Mouse (Mus musculus) testis, postnatal 14 days (tissue): ENCODE data around the gene Ip6k3.
A peak's percentile ranks its signal among the peaks of the same experiment; 100 is the strongest.

Experiments
- DNase-seq: peaks from one replicate; pipeline ENCODE4 v3.0.0; 2021; ENCODE audit warnings: low spot score

Gene Ip6k3

GRCm38 (mm10) chr17:27122701-27123100 lies 44.9 kb downstream of the Ip6k3 start:
- no peak for DNase-seq

GRCm38 (mm10) chr17:27121781-27122180 lies 45.8 kb downstream of the Ip6k3 start:
- no peak for DNase-seq

- DNase-seq: no peak
Observed at GRCm38 (mm10) chr17:27121266-27121665, 46.3 kb downstream of the Ip6k3 start.

- DNase-seq: peak; percentile 59
Observed at GRCm38 (mm10) chr17:27120561-27121024, 47.0 kb downstream of the Ip6k3 start.

GRCm38 (mm10) chr17:27119954-27120353 lies 47.6 kb downstream of the Ip6k3 start:
- DNase-seq: no peak

GRCm38 (mm10) chr17:27119540-27119895 lies 48.1 kb downstream of the Ip6k3 start:
- DNase-seq: no peak

GRCm38 (mm10) chr17:27118676-27119539 lies 48.7 kb downstream of the Ip6k3 start:
- DNase-seq: no peak

- no peak for DNase-seq
Observed at GRCm38 (mm10) chr17:27110072-27110471, 57.5 kb downstream of the Ip6k3 start.

- peak; percentile 69 for DNase-seq
Observed at GRCm38 (mm10) chr17:27107936-27108335, 59.7 kb downstream of the Ip6k3 start.

- no peak for DNase-seq
Observed at GRCm38 (mm10) chr17:27106745-27107144, 60.9 kb downstream of the Ip6k3 start.

- DNase-seq: no peak
Observed at GRCm38 (mm10) chr17:27105698-27106470, 61.7 kb downstream of the Ip6k3 start.

- no peak for DNase-seq
Observed at GRCm38 (mm10) chr17:27101675-27102074, 65.9 kb downstream of the Ip6k3 start.

- DNase-seq: no peak
Observed at GRCm38 (mm10) chr17:27095690-27096089, 71.9 kb downstream of the Ip6k3 start.
